Mouse (Mus musculus) T-cell, adult 2 months (primary cell): ENCODE data around the gene Tmtc2.

Experiments
- DNase-seq: peaks from one replicate; pipeline ENCODE4 v3.0.0; 2022; ENCODE audit warnings: low spot score

The Tmtc2 gene

DNA sequence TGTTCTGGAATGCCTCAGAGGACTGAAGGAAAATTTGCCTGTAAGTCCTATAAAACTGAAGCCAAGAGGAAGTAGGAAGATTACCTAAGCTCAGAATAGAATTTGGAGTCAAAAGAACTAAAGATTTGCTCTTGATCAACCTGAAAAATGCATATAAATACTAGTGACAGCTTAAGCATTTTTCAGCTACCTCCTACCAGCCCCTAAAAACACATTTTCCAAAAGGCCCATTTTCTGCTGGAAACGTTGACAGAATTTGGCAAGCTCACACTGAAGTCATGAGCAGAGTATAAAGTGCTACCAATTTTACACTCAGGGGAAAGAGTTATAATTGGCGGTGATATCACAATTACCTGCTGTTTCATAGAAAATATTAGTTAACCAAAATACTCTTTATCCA, 285.8 kb downstream of the Tmtc2 start:
- DNase-seq = no peak

DNA sequence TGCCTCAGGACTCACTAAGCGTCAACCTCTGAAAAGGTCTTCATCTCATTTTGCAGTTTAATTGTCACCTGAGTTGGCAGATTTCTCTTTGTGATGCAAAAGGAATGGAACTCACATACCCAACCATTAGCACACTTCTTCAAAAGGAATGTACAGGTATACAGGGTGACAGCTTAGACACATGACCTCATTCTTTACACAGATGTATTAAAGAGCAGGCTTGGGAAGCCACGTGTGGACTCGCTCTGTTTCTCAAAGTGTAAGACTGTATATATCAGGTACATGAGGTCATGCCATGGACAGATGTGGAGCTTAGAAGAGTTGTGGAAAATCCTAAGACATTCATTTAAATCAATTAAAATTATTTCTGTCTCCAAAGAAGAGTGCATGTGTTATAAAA, 286.7 kb downstream of the Tmtc2 start:
- DNase-seq = no peak

DNA sequence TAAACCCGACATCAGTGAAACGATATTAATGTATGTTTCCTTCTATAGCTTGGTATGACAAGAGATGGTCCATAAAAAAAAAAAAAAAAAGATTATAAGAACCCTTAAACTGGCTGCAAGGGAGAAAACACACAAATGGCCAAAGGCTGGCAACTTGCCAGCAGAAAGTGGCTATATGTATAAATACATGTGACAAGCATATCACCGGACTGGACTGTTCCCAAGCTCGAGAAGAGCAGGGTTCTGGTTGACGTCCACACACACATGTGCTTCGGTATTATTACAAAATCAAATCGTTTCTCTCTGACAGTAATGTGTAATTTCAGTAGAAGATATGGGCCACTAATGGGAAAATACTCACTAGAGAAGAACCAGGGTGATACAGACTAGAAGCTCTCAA, 287.2 kb downstream of the Tmtc2 start:
- no peak for DNase-seq

DNA sequence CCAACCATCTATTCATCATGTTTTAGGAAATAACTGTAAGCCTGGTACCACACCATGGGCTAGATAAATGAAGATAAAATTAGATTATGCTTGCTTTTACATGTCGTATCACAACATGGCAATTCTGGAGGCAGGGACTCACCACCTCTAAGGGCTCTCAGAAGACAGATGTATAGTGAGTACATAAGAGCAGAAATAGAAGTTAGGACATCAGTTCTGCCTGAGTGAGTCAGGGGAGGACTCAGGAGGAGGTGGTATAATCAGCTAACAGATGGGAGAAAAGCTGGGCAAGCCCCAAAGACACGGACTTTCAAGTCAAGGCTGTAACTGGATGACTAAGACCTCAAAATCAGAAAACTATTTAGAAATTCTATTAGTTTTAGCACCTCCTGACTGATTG, 288.0 kb downstream of the Tmtc2 start:
- DNase-seq = no peak

DNA sequence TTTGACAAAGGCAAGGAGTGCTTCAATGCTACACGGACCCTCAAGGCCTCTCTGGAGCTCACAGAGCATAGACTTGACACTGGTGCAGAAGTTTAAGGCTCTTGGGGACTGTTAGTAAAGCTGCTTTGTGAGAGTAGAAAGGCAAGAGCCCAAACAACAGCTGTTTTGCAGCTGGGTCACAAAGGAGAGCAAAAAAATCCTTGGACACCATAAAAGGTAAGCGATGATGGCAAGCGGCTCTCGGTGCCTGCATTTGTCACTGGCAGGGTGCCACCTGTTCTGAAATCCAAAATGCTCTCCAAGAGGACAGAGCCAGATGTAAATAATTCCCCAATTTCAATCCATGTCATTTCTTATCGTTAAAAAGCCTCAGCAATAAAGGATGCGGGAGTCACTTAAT, 290.1 kb downstream of the Tmtc2 start:
- DNase-seq = no peak

DNA sequence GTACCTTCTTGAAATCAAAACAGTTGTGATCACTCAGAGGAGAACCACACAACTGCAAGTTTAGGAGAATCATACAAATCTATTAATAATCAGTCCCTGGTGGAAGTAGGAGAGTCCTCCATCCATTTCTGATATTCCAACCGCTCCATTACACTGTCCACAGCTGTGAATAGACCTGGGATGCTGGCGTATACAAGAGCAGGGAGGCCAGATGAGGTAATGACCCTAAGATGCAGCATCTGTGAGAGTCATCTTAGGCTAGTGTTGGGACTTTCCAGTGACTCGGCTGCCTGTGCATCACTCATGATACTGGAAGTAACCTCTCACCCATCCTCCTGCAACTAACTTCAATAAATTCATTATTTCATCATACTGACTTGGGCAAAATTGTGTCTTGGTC, 293.3 kb downstream of the Tmtc2 start:
- no peak for DNase-seq

DNA sequence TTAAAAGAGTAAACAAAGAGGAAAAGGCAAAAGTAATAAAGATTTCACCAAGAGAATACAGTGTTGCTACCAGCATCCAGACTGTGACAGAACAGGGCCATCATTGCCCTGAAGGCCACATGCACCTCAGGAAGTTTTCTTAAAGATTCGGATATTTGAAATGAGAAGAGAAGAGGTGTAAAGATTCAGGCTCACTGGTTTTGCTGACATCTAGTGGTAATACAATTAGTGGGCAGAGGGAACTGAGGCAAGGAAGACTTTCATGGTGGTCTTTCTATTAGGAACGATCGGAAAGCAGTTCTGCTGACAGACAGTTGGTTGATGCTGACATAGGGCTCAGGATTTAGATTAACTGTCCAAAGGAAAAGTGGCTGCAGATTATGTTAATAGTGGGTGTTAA, 314.2 kb downstream of the Tmtc2 start:
- no peak for DNase-seq

DNA sequence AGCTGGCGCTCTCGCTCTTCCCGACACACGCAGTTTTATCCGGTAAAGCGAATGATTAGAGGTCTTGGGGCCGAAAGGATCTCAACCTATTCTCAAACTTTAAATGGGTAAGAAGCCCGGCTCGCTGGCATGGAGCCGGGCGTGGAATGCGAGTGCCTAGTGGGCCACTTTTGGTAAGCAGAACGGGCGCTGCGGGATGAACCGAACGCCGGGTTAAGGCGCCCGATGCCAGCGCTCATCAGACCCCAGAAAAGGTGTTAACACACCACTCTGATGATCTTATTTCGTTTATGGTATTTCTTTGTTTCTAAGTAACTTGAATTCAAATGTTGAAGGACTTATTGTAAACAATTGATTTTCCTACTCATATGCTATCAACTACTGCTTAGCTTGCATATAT, 336.0 kb downstream of the Tmtc2 start:
- DNase-seq = peak; percentile 47

DNA sequence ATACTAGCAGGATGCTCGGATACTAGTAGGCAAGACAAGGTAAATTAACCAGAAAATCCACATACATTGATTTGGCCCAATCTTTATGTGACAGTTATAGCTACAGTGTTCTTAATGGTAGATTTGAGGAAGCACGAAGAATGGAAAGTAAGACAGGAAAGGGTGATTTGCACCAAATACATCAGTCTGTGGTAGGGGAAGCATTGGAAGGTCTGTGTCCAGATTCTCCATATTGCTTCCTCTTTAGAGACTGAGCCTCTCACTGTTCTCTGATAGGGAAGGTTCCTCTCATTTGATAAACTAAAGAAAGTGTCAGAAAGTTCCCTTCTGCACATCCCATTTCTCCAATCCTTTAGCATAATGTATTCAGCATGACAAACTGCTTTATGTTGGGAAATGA, 341.4 kb downstream of the Tmtc2 start:
- no peak for DNase-seq

DNA sequence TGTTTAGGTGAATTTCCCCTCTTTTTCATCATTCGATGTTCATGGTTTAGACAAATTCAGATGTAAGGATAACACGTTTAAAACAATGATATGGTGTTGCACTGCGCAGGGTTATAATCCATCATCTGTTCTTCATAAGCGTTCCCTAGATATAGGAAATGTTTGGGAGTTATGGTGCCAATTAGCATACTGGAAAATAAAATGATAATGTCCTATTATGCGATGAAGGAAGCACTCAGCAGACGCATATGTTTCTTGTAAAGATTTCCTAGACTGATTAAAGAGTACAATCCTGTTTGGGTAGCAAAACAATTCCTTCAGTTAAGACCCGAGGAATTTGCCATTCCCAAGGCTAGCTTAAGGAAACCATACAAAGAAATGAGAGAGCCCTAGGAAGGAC, 343.8 kb downstream of the Tmtc2 start:
- no peak for DNase-seq

DNA sequence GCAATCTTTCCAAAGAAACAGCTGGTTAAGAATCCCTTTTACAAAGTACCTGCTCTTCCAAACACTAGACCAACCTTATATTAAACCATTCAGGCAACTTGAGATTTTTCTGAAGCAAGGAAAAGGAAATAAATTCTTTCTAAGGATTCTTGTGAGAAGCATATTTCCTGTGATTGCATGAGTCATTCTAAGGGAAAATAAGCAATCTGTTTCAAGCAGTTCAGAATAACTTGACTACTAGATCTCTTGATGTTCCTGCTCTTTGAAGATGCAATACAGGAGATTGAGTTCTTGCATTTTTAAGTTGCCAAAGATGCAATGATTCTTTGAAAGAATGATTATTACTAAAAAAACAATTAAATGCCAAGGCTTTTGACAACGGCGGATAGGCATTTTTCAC, 345.6 kb downstream of the Tmtc2 start:
- no peak for DNase-seq

DNA sequence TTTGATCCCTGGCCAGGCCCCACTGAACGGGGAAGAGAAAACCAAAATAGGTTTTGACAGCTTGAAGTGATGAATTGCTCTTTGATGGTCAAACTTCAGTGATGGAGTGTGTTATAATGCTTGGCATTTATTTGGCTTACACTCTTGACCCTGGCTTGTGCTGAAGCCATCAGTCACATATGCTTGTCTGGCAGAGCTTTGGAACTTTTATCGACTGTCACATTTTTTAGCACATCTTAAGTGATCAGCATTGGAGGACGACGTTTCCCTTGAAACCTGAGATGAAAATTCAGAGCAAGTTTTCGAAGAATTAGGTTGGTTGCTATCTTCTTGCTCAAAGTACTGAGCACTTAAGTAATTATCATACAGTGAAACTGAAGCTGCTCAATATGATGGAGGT, 346.6 kb downstream of the Tmtc2 start:
- no peak for DNase-seq

DNA sequence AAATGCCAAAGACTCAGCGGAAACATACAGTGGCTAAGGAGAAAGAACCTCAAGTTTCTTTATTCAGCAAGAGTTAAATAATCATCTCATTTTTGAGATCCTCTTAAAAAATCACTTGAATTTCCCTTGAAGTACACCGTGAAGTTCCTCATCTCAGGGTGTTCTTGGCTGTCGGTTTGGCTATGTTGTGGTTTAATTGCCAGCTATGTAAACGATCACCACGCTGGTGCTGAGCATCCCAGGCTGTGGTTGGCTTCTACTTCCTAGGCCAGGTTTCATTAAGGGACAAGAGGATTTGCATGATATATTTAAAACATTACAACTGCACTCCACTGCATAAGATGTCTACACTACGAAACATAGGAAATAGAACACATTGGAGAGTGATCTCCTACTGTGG, 348.5 kb downstream of the Tmtc2 start:
- no peak for DNase-seq

DNA sequence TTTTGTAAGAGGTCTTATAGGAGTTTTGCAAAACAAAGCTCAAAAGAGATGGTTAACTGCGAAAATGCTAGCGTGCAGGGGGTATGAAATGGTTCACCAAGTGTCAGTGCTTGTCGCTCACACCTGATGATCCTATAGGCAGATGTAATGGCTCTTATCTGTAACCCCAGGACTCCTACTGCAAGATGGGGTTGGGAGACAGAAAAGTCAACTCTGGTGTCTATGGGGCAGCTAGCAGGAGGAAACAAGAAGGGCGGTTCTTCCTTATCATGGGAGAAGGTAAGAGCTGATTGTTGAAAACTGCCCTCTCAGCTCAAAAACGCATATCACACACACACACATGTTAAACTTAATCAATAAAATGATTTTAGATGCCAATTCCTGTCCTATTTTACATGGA, 351.3 kb downstream of the Tmtc2 start:
- DNase-seq = no peak

DNA sequence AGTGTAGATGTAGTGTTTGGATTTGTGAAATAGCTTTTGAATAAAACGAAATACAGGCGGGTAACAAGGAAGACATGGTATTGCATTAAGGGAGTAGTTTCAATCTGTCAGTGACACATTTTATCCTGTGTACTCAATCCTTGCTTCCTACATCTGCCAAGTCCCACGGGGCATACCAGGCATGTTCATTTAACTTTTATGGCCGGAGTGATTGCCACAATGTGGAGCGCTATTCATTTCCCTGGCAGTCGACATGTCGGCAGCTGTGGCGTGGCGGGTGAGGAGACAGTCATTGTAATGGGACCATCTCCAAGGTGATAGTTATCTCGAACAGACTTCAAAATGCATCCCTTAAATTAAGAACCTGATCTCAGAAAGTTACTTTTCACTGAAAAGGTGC, 372.8 kb downstream of the Tmtc2 start:
- no peak for DNase-seq

DNA sequence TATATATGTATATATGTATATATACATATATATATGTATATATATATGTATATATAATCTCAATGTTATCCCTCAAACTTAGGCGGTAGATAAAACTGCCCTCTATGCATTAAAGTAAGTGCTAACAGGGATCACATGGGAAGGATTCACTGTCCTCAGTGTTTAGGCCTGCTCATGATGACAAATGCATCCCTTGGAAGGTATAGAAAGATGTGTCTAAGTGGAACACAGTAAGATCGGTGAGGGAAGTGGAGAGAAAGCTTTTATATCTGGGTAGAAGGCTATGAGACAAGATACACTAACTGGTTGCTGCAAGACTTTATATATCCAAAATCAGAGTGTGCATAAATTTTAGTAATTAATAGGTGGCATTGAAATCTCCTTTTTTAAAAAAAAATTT, 373.6 kb downstream of the Tmtc2 start:
- DNase-seq = no peak

DNA sequence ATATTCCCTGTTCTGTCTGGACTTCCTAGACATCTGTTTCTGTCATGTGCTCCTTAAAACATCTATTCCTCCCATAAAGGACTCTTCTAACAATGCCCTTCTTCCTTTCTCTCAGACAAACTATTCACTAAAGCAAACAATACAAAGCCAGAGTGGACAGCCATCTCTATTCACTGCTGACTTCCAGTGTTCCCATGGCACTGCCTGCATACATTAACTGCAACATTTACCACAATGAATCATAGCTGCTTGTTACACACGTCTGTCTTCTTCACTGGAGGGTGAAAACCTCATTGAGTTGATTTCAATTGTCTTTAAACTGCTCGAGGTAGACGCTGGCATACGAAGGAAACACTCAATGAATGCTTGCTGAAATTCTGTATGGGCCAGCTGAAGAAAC, 374.2 kb downstream of the Tmtc2 start:
- no peak for DNase-seq

DNA sequence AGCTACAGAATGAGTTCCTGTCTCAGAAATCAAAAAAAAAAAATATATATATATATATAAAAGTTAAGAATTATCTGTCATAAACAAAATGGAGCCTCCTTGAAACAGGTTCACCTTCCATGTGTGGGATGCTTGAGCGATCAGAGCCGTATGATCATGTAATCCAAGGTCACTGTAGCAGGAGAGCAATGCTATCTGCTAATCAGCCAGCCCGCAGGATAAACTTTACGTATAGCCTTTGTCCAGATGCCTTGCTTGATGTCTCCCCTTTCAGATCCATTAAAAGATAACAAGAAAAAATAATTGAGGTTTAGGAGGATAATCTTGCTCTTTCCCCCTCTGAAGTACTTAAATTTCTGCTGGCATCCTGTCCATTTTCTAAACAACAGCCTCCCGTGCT, 374.7 kb downstream of the Tmtc2 start:
- DNase-seq = no peak

DNA sequence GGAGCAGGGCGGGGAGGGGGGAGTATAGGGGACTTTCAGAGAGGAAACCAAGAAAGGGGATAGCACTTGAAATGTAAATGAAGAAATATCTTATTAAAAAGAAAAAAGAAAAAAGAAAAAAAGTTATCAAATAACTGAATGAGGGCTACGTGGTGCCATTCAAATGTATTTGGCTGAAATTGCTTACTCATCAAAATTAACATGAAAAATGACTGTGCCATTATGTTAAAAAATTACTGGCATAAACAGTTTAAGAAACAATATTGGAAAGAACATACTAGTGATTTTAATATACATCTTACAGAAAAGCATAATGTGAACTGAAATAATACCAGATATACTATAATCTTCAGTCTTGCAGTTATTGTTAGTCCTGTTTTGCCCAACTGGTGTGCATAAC, 378.9 kb downstream of the Tmtc2 start:
- DNase-seq = no peak

DNA sequence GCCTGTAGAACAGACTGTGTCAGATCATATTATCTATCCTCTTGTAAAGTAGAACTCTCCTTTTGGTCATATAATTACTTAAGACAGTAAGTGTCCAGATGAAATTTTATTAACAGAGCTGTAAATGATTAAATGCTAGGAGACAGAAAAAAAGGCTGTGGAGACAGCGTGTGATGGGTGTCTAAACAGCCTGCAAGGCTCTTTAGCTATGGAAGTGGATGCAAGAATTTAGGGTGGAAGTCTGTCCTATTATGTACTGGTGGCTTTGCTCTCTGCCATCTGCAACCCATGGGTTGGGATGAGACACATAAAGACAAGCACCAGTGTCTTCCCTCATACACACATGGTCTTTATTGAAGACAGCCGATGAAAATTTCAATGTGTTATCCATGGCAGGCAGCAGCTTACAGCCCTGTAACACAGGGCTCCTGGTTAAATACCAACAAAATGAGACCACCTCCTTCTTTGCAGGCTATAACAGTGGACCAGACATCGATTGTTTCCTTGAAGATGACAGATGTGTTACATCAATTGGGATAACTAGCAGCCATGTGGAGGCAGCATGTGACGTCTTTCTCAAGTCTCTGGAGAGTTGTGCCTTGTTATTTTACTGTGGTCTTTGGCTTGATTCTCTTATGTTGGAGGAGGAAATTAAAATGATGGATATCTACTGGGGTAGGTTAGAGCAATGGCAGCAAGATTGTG, 380.3 kb downstream of the Tmtc2 start:
- DNase-seq = no peak

DNA sequence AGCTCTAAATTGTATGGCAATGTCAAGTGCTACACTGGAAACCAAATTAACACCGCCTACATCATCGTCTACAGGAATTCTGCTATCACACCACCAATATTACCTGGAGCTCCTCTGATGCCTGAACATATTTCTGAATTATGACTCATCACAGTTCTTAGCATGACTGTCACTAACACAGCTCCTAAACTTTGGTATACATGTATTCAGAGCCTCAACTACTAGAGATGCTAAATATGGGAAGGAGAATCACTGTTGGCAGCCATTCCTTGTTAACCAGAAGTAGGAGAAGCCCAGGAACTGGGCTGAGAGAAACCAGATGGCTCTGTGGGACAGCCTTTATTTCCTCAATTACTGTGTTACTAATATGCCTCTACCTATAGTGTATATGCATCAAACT, 382.2 kb downstream of the Tmtc2 start:
- no peak for DNase-seq

DNA sequence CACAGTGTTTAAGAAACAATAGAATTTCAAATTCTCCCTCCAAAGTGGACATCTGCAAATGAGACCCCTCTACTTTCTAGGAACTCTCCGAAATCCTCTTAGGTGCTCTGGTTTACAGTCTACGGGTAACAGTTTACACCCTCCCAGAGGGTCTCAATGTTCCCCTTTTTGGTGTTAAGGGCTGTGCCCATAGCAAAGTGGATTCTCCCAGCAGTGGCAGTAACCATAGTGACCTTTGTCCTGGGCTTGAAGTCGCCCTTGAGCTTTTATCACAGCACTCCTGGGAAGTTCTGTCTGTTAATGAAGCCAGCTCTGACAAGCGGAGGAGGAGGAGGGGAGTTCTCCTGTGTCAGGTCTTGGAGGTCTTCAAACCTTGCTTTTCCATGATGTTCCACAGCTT, 384.5 kb downstream of the Tmtc2 start:
- DNase-seq = no peak

DNA sequence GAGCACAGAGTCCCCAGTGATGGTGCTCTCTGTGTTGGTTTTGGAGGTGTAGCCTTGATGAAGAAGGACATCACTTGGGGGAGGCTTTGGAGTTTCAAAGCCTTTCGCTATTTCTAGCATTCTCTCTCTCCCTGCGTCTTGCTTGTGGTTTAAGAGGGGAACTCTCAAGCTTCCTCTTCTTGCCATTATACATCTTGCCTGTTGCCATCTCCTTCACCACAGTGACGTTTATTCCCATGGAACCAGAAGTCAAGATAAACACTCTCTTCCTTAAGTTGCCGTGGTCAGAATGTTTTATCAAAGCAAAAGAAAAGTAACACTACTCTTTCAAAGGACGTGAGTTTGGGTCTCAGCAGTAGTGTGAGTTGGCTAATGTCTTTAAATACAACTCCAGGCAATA, 387.6 kb downstream of the Tmtc2 start:
- no peak for DNase-seq

DNA sequence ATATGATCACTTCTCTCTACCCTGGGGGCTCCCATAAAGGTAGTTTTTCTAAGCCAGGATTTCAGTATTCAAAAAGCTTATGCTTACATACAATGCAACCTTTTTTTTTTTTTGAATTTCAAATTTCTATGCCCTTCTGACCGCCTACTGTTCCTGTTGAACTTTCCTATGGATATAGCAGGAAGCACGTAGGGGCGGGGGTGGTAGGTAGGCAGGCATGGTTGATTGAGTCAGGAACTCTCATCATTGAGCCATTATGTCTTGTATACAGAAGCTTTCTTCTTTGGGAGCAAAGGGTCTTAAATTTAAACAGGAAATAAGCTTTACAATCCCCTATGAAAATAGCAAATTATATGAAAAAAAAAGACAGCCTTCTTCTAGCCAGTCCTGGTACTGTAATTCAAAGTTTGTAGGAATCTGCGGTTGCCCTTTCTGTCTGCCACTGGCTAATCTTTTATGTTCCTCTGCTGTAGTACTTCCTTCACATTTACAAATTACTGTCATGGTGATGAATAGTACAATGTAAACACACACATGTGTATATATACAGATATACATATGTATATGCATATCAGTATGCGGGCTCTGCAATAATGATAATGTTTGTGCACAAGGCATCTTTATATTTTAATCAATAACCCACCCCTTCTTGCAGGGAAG, 405.7 kb downstream of the Tmtc2 start:
- DNase-seq = no peak
